ENCODE assay signal across 14 mouse cellular contexts in the genomic region with DNA sequence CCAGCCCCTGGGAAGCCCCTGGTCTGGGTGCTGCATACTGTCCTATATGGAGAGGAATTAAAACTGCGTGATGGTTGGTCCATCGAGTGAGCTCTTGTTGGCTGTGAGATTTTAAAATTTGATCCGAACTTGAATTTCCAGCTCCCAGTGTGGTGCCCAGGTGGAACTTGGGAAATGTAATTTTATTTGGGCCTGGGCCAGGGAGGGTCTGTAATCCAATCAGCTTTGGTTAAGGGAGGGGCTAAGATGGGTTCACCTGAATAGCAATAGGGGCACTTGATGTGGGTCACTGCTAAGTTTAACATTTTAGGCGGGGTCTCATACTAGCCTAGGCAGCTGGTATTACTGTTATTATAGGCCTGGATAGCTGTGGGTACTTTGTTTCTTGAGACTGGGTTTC. TPM values are rescaled to one million over a fixed set of nuclear protein-coding genes. Genes with fewer than 3 reads are reported as not detected.
DNase-seq lines count a peak whose midpoint lies in the region; ATAC-seq and TF ChIP-seq lines count a peak whose summit lies in the region.
"Had no signal": no experiment of that assay in that cellular context is flagged by ENCODE, and none has a peak within 500 bp of the region (broad histone marks: within the 10 kb centered on the region; RNA-seq: fewer than 3 reads in every experiment).

No protein-coding gene starts in this region.

- no peak for TF ChIP-seq POLR2A in heart, adult 2 months (IDR thresholded peaks at IDR 0.05; ENCODE audit: insufficient read depth, low read depth, low read length)
- TF ChIP-seq POLR2A in spleen, adult 2 months (IDR thresholded peaks at IDR 0.05; ENCODE audit: low read depth, low read length) = no peak

- TF ChIP-seq CTCF in heart, postnatal 0 days (IDR thresholded peaks at IDR 0.05; ENCODE audit: low read depth) = no peak
- no peak for TF ChIP-seq CTCF in heart, adult 2 months (IDR thresholded peaks at IDR 0.05)
- TF ChIP-seq CTCF in spleen, adult 2 months (IDR thresholded peaks at IDR 0.05; ENCODE audit: extremely low read depth, insufficient read depth, insufficient read length, insufficient replicate concordance) = no peak
- TF ChIP-seq CTCF in stomach, postnatal 0 days (IDR thresholded peaks at IDR 0.05; ENCODE audit: low read depth) = no peak

- no peak overlapping the region for H3K9ac ChIP-seq in heart, postnatal 0 days (replicated peaks; ENCODE audit: low read depth, low read length)
- H3K9ac ChIP-seq in heart, adult 2 months (ENCODE audit: low read depth, low read length) = no peak overlapping the region
- 0 out of 2 replicates have a peak overlapping the region, but pooled peaks have one; percentile 64 for H3K9ac ChIP-seq in intestine, embryonic 16.5 days (ENCODE audit: low read depth, low read length)
- no peak overlapping the region for H3K9ac ChIP-seq in stomach, postnatal 0 days (ENCODE audit: low read length)
- H3K9ac ChIP-seq: midbrain, embryonic 15.5 days had no signal

- peaks cover 27% of the 10 kb centered on the region for H3K36me3 ChIP-seq in heart, postnatal 0 days (replicated peaks; ENCODE audit: control insufficient read depth, insufficient read depth, low read length)
- H3K36me3 ChIP-seq in heart, adult 2 months (ENCODE audit: control insufficient read depth, insufficient read depth, low read length) = no peaks in the 10 kb centered on the region
- peaks cover 15% of the 10 kb centered on the region for H3K36me3 ChIP-seq in spleen, adult 2 months (ENCODE audit: control insufficient read depth, insufficient read depth, low read length)
- peaks cover 9% of the 10 kb centered on the region for H3K36me3 ChIP-seq in intestine, embryonic 16.5 days (ENCODE audit: control insufficient read depth, insufficient read depth, low read length)
- H3K36me3 ChIP-seq in stomach, postnatal 0 days (ENCODE audit: control insufficient read depth, insufficient read depth, low read length) = peaks cover under 1% of the 10 kb centered on the region; the same call in 1 of the 2 replicates

- H3K4me1 ChIP-seq in heart, postnatal 0 days (ENCODE audit: control insufficient read depth, insufficient read depth) = peaks cover 13% of the 10 kb centered on the region
- H3K4me1 ChIP-seq in heart, adult 2 months (ENCODE audit: control insufficient read depth, insufficient read depth, low read length) = peaks cover 3% of the 10 kb centered on the region; the same call in 1 of the 2 replicates
- peaks cover 5% of the 10 kb centered on the region; the same call in 1 of the 2 replicates for H3K4me1 ChIP-seq in spleen, adult 2 months (ENCODE audit: control insufficient read depth, insufficient read depth, insufficient read length)
- peaks cover 20% of the 10 kb centered on the region for H3K4me1 ChIP-seq in intestine, embryonic 16.5 days (ENCODE audit: control insufficient read depth, insufficient read depth, low read length)
- H3K4me1 ChIP-seq in stomach, postnatal 0 days (replicated peaks; ENCODE audit: control insufficient read depth, insufficient read depth) = peaks cover 7% of the 10 kb centered on the region

- intact Hi-C loops in heart, adult 2 months (cut with DNase I) = no loop called here
- intact Hi-C loops in left cerebral cortex, postnatal 36 days (cut with DNase I) = no loop called here

- peak overlapping the region; percentile 65; the same call in 1 of the 2 replicates for H3K4me2 ChIP-seq in heart, postnatal 0 days (ENCODE audit: low read depth, low read length)
- H3K4me2 ChIP-seq in intestine, embryonic 16.5 days (ENCODE audit: low read depth, low read length) = peak overlapping the region; percentile 97; the same call in 1 of the 2 replicates
- H3K4me2 ChIP-seq in stomach, postnatal 0 days (replicated peaks; ENCODE audit: low read depth) = peak overlapping the region; percentile 71; the same call in 1 of the 2 replicates

- no peak for DNase-seq in heart, postnatal 0 days (ENCODE audit: low spot score)
- no peak for DNase-seq in heart, adult 2 months
- DNase-seq in spleen, adult 2 months (ENCODE audit: low read depth in 1 of 2, low spot score in 2 of 2) = no peak
- DNase-seq in spleen, postnatal 14 days (ENCODE audit: low spot score in 2 of 2) = no peak
- no peak for DNase-seq in stomach, postnatal 0 days (ENCODE audit: low spot score)
- no peak for DNase-seq in urinary bladder, postnatal 14 days (ENCODE audit: low spot score)
- DNase-seq in left cerebral cortex, postnatal 36 days (ENCODE audit: low spot score in 2 of 2) = no peak
- DNase-seq: heart, postnatal 4 days; kidney, adult 9 months; layer of hippocampus, postnatal 36 days; lung, adult 2 months; right cerebral cortex, postnatal 25 days had no signal

- H3K4me3 ChIP-seq in heart, postnatal 0 days (ENCODE audit: low read depth, low read length) = no peak overlapping the region
- no peak overlapping the region for H3K4me3 ChIP-seq in heart, adult 2 months
- H3K4me3 ChIP-seq in spleen, adult 2 months (ENCODE audit: extremely low read depth, insufficient read depth, insufficient read length) = peak overlapping the region; percentile 68; the same call in 1 of the 2 replicates
- no peak overlapping the region; the same call in 1 of the 2 replicates for H3K4me3 ChIP-seq in intestine, embryonic 16.5 days (ENCODE audit: low read length)
- 0 out of 2 replicates have a peak overlapping the region, but pooled peaks have one; percentile 42 for H3K4me3 ChIP-seq in stomach, postnatal 0 days (ENCODE audit: low read depth, low read length)
- H3K4me3 ChIP-seq: midbrain, embryonic 15.5 days had no signal

- no peaks in the 10 kb centered on the region for H3K79me2 ChIP-seq in heart, adult 2 months (replicated peaks; ENCODE audit: control insufficient read depth, insufficient read depth, low read length)

- H3K27ac ChIP-seq in heart, postnatal 0 days (ENCODE audit: low read depth) = no peak overlapping the region
- no peak overlapping the region for H3K27ac ChIP-seq in heart, adult 2 months
- peak overlapping the region; percentile 81 for H3K27ac ChIP-seq in spleen, adult 2 months (ENCODE audit: insufficient read depth, low read length)
- H3K27ac ChIP-seq in intestine, embryonic 16.5 days (ENCODE audit: low read length) = no peak overlapping the region
- H3K27ac ChIP-seq in stomach, postnatal 0 days (replicated peaks) = 0 out of 2 replicates have a peak overlapping the region, but pooled peaks have one; percentile 18
- H3K27ac ChIP-seq: midbrain, embryonic 15.5 days had no signal

- peaks cover 20% of the 10 kb centered on the region for H3K27me3 ChIP-seq in heart, postnatal 0 days (ENCODE audit: control insufficient read depth, insufficient read depth, low read length)
- H3K27me3 ChIP-seq in heart, adult 2 months (ENCODE audit: control insufficient read depth, insufficient read depth, low read length) = peaks cover 3% of the 10 kb centered on the region; the same call in 1 of the 2 replicates
- no peaks in the 10 kb centered on the region for H3K27me3 ChIP-seq in spleen, adult 2 months (ENCODE audit: control insufficient read depth, insufficient read depth, low read length)
- H3K27me3 ChIP-seq in intestine, embryonic 16.5 days (replicated peaks; ENCODE audit: control insufficient read depth, insufficient read depth, low read length) = peaks cover 13% of the 10 kb centered on the region
- H3K27me3 ChIP-seq in stomach, postnatal 0 days (ENCODE audit: control insufficient read depth, insufficient read depth, low read length) = no peaks in the 10 kb centered on the region

- no peak for ATAC-seq in heart, postnatal 0 days (ENCODE audit: insufficient read depth, low read depth)
- no peak for ATAC-seq in intestine, embryonic 16.5 days
- no peak for ATAC-seq in stomach, postnatal 0 days (ENCODE audit: low FRiP score, low TSS enrichment)
- ATAC-seq: midbrain, embryonic 15.5 days had no signal

- WGBS in heart, postnatal 0 days = 63% methylated on average over 4 of the region's 4 CpGs
- 69% methylated on average over 4 of the region's 4 CpGs for WGBS in heart, adult 2 months
- 65% methylated on average over 4 of the region's 4 CpGs for WGBS in spleen, adult 2 months
- 66% methylated on average over 4 of the region's 4 CpGs for WGBS in intestine, embryonic 16.5 days
- WGBS in stomach, postnatal 0 days = 57% methylated on average over 4 of the region's 4 CpGs

- TF ChIP-seq EP300 in heart, postnatal 0 days (IDR thresholded peaks at IDR 0.05; ENCODE audit: low read depth) = no peak
- no peak for TF ChIP-seq EP300 in heart, adult 2 months (IDR thresholded peaks at IDR 0.05; ENCODE audit: insufficient read depth, low read depth, low read length)
- no peak for TF ChIP-seq EP300 in stomach, postnatal 0 days (optimal IDR thresholded peaks at IDR 0.05)

- no peaks in the 10 kb centered on the region for H3K9me3 ChIP-seq in heart, postnatal 0 days (replicated peaks; ENCODE audit: control insufficient read depth, low read length)
- H3K9me3 ChIP-seq in intestine, embryonic 16.5 days (ENCODE audit: control insufficient read depth, low read length) = no peaks in the 10 kb centered on the region
- no peaks in the 10 kb centered on the region for H3K9me3 ChIP-seq in stomach, postnatal 0 days (ENCODE audit: control insufficient read depth, low read length)
- H3K9me3 ChIP-seq: midbrain, embryonic 15.5 days had no signal

RNA-seq across cellular contexts. Expression of a gene that starts 1.0 kb away (rescaled TPM):
- total RNA-seq in heart, postnatal 0 days (2014; rRNA removed; ENCODE audit: low replicate concordance) = 63.2 and 67.3 TPM in 2 replicates
- 114 and 115 TPM in 2 replicates for polyA plus RNA-seq in heart, postnatal 0 days (2015; fragmentation: Nextera tagmentation; extraction: Ambion mirVana)
- total RNA-seq in heart, adult 2 months (2021) = 10 to 100 TPM; 48.5 to 48.6 TPM
- 75.2 and 87.3 TPM in 2 replicates for polyA plus RNA-seq in heart, adult 2 months (2012; rRNA removed)
- polyA plus RNA-seq in spleen, adult 2 months (2012; rRNA removed) = 94.7 and 143 TPM in 2 replicates
- polyA plus RNA-seq in intestine, embryonic 16.5 days (2015; fragmentation: Nextera tagmentation; extraction: Ambion mirVana) = 132 and 137 TPM in 2 replicates
- polyA plus RNA-seq in stomach, postnatal 0 days (2015; fragmentation: Nextera tagmentation; extraction: Ambion mirVana) = 108 and 114 TPM in 2 replicates
- total RNA-seq in left cerebral cortex, postnatal 36 days (2021) = 10 to 100 TPM; 52.6 to 54.1 TPM

RNA-seq across cellular contexts. Expression of a gene that starts 1.3 kb away (rescaled TPM):
- total RNA-seq in heart, postnatal 0 days (2014; rRNA removed; ENCODE audit: low replicate concordance) = 0.12 and 3.6 TPM in 2 replicates
- polyA plus RNA-seq in heart, postnatal 0 days (2015; fragmentation: Nextera tagmentation; extraction: Ambion mirVana) = 0.12 and 0.15 TPM in 2 replicates
- total RNA-seq in heart, adult 2 months (2021) = under 1 TPM; 0.42 to 0.43 TPM
- polyA plus RNA-seq in heart, adult 2 months (2012; rRNA removed) = 0.82 and 1.0 TPM in 2 replicates
- polyA plus RNA-seq in spleen, adult 2 months (2012; rRNA removed) = 20.9 and 33.0 TPM in 2 replicates
- 0.42 and 0.64 TPM in 2 replicates for polyA plus RNA-seq in intestine, embryonic 16.5 days (2015; fragmentation: Nextera tagmentation; extraction: Ambion mirVana)
- 3.7 and 5.0 TPM in 2 replicates for polyA plus RNA-seq in stomach, postnatal 0 days (2015; fragmentation: Nextera tagmentation; extraction: Ambion mirVana)
- total RNA-seq in left cerebral cortex, postnatal 36 days (2021) = 1 to 10 TPM; 1.2 to 1.3 TPM

RNA-seq across cellular contexts. Expression of a gene that starts 15.6 kb away (rescaled TPM):
- 40.6 and 53.3 TPM in 2 replicates for total RNA-seq in heart, postnatal 0 days (2014; rRNA removed; ENCODE audit: low replicate concordance)
- 11.4 and 12.6 TPM in 2 replicates for polyA plus RNA-seq in heart, postnatal 0 days (2015; fragmentation: Nextera tagmentation; extraction: Ambion mirVana)
- 10 to 100 TPM; 58.0 to 69.5 TPM for total RNA-seq in heart, adult 2 months (2021)
- 56.0 and 66.4 TPM in 2 replicates for polyA plus RNA-seq in heart, adult 2 months (2012; rRNA removed)
- polyA plus RNA-seq in spleen, adult 2 months (2012; rRNA removed) = 56.2 and 71.0 TPM in 2 replicates
- polyA plus RNA-seq in intestine, embryonic 16.5 days (2015; fragmentation: Nextera tagmentation; extraction: Ambion mirVana) = 15.5 and 18.6 TPM in 2 replicates
- 16.5 and 21.2 TPM in 2 replicates for polyA plus RNA-seq in stomach, postnatal 0 days (2015; fragmentation: Nextera tagmentation; extraction: Ambion mirVana)
- total RNA-seq in left cerebral cortex, postnatal 36 days (2021) = 100 to 1,000 TPM; 135 to 140 TPM

RNA-seq across cellular contexts. Expression of a gene that starts 25.9 kb away (rescaled TPM):
- 18.9 and 75.2 TPM in 2 replicates for total RNA-seq in heart, postnatal 0 days (2014; rRNA removed; ENCODE audit: low replicate concordance)
- 13.4 and 17.5 TPM in 2 replicates for polyA plus RNA-seq in heart, postnatal 0 days (2015; fragmentation: Nextera tagmentation; extraction: Ambion mirVana)
- 10 to 100 TPM; 13.9 to 14.0 TPM for total RNA-seq in heart, adult 2 months (2021)
- polyA plus RNA-seq in heart, adult 2 months (2012; rRNA removed) = 26.1 and 32.0 TPM in 2 replicates
- 102 and 186 TPM in 2 replicates for polyA plus RNA-seq in spleen, adult 2 months (2012; rRNA removed)
- polyA plus RNA-seq in intestine, embryonic 16.5 days (2015; fragmentation: Nextera tagmentation; extraction: Ambion mirVana) = 30.3 and 32.5 TPM in 2 replicates
- polyA plus RNA-seq in stomach, postnatal 0 days (2015; fragmentation: Nextera tagmentation; extraction: Ambion mirVana) = 19.0 and 21.5 TPM in 2 replicates
- total RNA-seq in left cerebral cortex, postnatal 36 days (2021) = 100 to 1,000 TPM in 1 of 2 experiments, 10 to 100 TPM in 1; 65.1 to 110 TPM

RNA-seq across cellular contexts. Expression of a gene that starts 50.8 kb away (rescaled TPM):
- 9.0 and 11.7 TPM in 2 replicates for total RNA-seq in heart, postnatal 0 days (2014; rRNA removed; ENCODE audit: low replicate concordance)
- 6.5 and 7.2 TPM in 2 replicates for polyA plus RNA-seq in heart, postnatal 0 days (2015; fragmentation: Nextera tagmentation; extraction: Ambion mirVana)
- total RNA-seq in heart, adult 2 months (2021) = 1 to 10 TPM; 7.1 to 7.6 TPM
- polyA plus RNA-seq in heart, adult 2 months (2012; rRNA removed) = 9.5 and 12.1 TPM in 2 replicates
- 76.9 and 114 TPM in 2 replicates for polyA plus RNA-seq in spleen, adult 2 months (2012; rRNA removed)
- 8.8 and 10.6 TPM in 2 replicates for polyA plus RNA-seq in intestine, embryonic 16.5 days (2015; fragmentation: Nextera tagmentation; extraction: Ambion mirVana)
- polyA plus RNA-seq in stomach, postnatal 0 days (2015; fragmentation: Nextera tagmentation; extraction: Ambion mirVana) = 7.3 and 8.7 TPM in 2 replicates
- total RNA-seq in left cerebral cortex, postnatal 36 days (2021) = 1 to 10 TPM; 4.6 to 6.7 TPM

Comparison
In these comparisons a context has a peak if more than half of its experiments do, and no peak if none do; other contexts are left out.
1. H3K27ac ChIP-seq: peak in spleen, adult 2 months (single experiment) and stomach, postnatal 0 days (single experiment); none in heart, postnatal 0 days (single experiment), heart, adult 2 months (single experiment) and intestine, embryonic 16.5 days (single experiment).
2. H3K4me3 ChIP-seq: peak in spleen, adult 2 months (single experiment) and stomach, postnatal 0 days (single experiment); none in heart, postnatal 0 days (single experiment), heart, adult 2 months (single experiment) and intestine, embryonic 16.5 days (single experiment).
3. Peak in every context shown above with its lines, with median percentiles within 50 percentile points of each other: H3K4me2 ChIP-seq.